Mouse (Mus musculus) stomach, postnatal 0 days (tissue): ENCODE results near the gene Slc35d2. TPM values are rescaled to one million over a fixed set of nuclear protein-coding genes. Genes with fewer than 3 reads are reported as not detected.

Experiments
- ATAC-seq: fragments of 200-750 bp; cut with Nextera tagmentation; 2 replicates; pipeline ENCODE4 v1.8.0; 2017; ENCODE audit not compliant: low FRiP score, low TSS enrichment
- DNase-seq: peaks from one replicate; pipeline ENCODE4 v3.0.0-alpha.2; 2016; ENCODE audit warnings: low spot score
- H3K27ac ChIP-seq: fragments of 300-500 bp; sonication (generic); replicated peaks from 2 replicates; pipeline ENCODE4 v1.5.1; 2014; ENCODE audit warnings: mild to moderate bottlenecking, control low read depth
- H3K27me3 ChIP-seq: fragments of 300-500 bp; sonication (generic); 2 replicates; pipeline ENCODE4 v1.6.1; 2014; ENCODE audit warnings: low read length; ENCODE audit not compliant: control insufficient read depth, insufficient read depth
- H3K36me3 ChIP-seq: fragments of 300-500 bp; sonication (generic); 2 replicates; pipeline ENCODE4 v1.6.1; 2014; ENCODE audit warnings: low read length, mixed read lengths; ENCODE audit not compliant: control insufficient read depth, insufficient read depth
- H3K4me1 ChIP-seq: fragments of 300-500 bp; sonication (generic); replicated peaks from 2 replicates; pipeline ENCODE4 v1.6.1; 2014; ENCODE audit warnings: antibody characterized with exemption; ENCODE audit not compliant: control insufficient read depth, insufficient read depth
- H3K4me2 ChIP-seq: fragments of 300-500 bp; sonication (generic); replicated peaks from 2 replicates; pipeline ENCODE4 v1.6.1; 2014; ENCODE audit warnings: low read depth, mild to moderate bottlenecking, control low read depth, moderate library complexity
- H3K4me3 ChIP-seq: fragments of 300-500 bp; sonication (generic); 2 replicates; pipeline ENCODE4 v1.5.1; 2014; ENCODE audit warnings: low read depth, low read length, control low read depth
- H3K9ac ChIP-seq: fragments of 300-500 bp; sonication (generic); 2 replicates; pipeline ENCODE4 v1.6.1; 2014; ENCODE audit warnings: mild to moderate bottlenecking, low read length, control low read depth, mixed read lengths
- H3K9me3 ChIP-seq: fragments of 300-500 bp; sonication (generic); 2 replicates; pipeline ENCODE4 v1.6.1; 2016; ENCODE audit warnings: low read length; ENCODE audit not compliant: control insufficient read depth
- CTCF ChIP-seq: IDR thresholded peaks from 2 replicates; pipeline ENCODE4 v1.5.1; 2016; ENCODE audit warnings: antibody characterized with exemption, low read depth, mild to moderate bottlenecking, moderate library complexity
- EP300 ChIP-seq: optimal IDR thresholded peaks from 2 replicates; pipeline ENCODE3; 2016; ENCODE audit warnings: antibody characterized with exemption
- WGBS: fragments of 180-500 bp; shearing (Covaris S2); extraction: QIAGEN DNeasy Blood & Tissue Kit; methylation state at CpG from one replicate; pipeline ENCODE4 v1.1.7; 2014; 5-methylcytosine and 5-hydroxymethylcytosine counted together
- polyA plus RNA-seq: library from polyadenylated mRNA; unstranded; fragments of >200 nt; fragmentation: Nextera tagmentation; extraction: Ambion mirVana; gene quantifications from 2 replicates; pipeline ENCODE4 v1.2.1, GENCODE M21; 2015

The Slc35d2 gene
- polyA plus RNA-seq, 1 experiment from 2014 or later: 7.9 TPM

DNA sequence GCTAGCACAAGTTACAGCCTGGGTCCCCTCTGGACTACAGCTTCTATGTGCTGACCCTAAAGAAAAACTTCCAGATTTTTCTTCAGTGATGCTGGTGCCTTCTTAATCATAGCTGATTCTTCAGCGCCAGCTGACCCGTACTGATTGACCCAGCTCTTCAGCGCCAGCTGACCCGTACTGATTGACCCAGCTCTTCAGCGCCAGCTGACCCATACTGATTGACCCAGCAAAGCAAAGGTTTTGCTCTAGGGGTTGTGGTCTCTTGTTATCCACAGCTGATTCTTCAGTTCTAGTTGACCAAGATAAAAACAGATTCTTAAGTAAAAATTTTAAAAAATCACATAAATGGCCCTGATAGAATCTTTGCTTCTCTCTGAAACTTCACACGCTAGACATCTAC is 4.3 kb downstream of the Slc35d2 start:
- DNase-seq (no peak), ATAC-seq (no peak)
- 94% methylated on average over 6 of the region's 6 CpGs for WGBS
- Histone ChIP-seq H3K9ac (no peak overlapping the region), H3K27me3 (no peaks in the 10 kb centered on the region), H3K36me3 (no peaks in the 10 kb centered on the region), H3K4me3 (no peak overlapping the region), H3K27ac (no peak overlapping the region), H3K4me1 (no peaks in the 10 kb centered on the region), H3K9me3 (no peaks in the 10 kb centered on the region), H3K4me2 (no peak overlapping the region)
- TF ChIP-seq EP300 (no peak), CTCF (no peak)

- Histone ChIP-seq H3K4me3 (no peak overlapping the region), H3K36me3 (no peaks in the 10 kb centered on the region), H3K27ac (no peak overlapping the region), H3K4me1 (no peaks in the 10 kb centered on the region), H3K27me3 (no peaks in the 10 kb centered on the region), H3K4me2 (no peak overlapping the region), H3K9ac (no peak overlapping the region), H3K9me3 (no peaks in the 10 kb centered on the region)
- ATAC-seq (peak; percentile 81), DNase-seq (no peak)
- TF ChIP-seq CTCF (no peak), EP300 (no peak)
- WGBS: 37% methylated on average over 6 of the region's 6 CpGs
These were observed 5.5 kb downstream of the Slc35d2 start for GRCm38 (mm10) chr13:64123491-64124188.

- no peak for DNase-seq
- no peak overlapping the region for H3K4me3 ChIP-seq
- WGBS: 61% methylated on average over 4 of the region's 4 CpGs
- no peak overlapping the region for H3K4me2 ChIP-seq
- H3K36me3 ChIP-seq: no peaks in the 10 kb centered on the region
- no peak overlapping the region for H3K9ac ChIP-seq
- no peaks in the 10 kb centered on the region for H3K9me3 ChIP-seq
- TF ChIP-seq EP300 (no peak), CTCF (no peak)
- H3K27ac ChIP-seq: no peak overlapping the region
- no peak for ATAC-seq
- no peaks in the 10 kb centered on the region for H3K27me3 ChIP-seq
- H3K4me1 ChIP-seq: no peaks in the 10 kb centered on the region
These were observed 8.4 kb downstream of the Slc35d2 start for GRCm38 (mm10) chr13:64120760-64121159.

GRCm38 (mm10) chr13:64117442-64117841 is 11.7 kb downstream of the Slc35d2 start:
- ATAC-seq: no peak
- Histone ChIP-seq H3K4me3 (no peak overlapping the region), H3K9me3 (no peaks in the 10 kb centered on the region), H3K4me1 (no peaks in the 10 kb centered on the region), H3K27me3 (no peaks in the 10 kb centered on the region), H3K4me2 (no peak overlapping the region), H3K36me3 (no peaks in the 10 kb centered on the region), H3K27ac (no peak overlapping the region), H3K9ac (no peak overlapping the region)
- DNase-seq: no peak
- TF ChIP-seq EP300 (no peak), CTCF (peak; percentile 58)
- 63% methylated on average over 2 of the region's 2 CpGs for WGBS

DNA sequence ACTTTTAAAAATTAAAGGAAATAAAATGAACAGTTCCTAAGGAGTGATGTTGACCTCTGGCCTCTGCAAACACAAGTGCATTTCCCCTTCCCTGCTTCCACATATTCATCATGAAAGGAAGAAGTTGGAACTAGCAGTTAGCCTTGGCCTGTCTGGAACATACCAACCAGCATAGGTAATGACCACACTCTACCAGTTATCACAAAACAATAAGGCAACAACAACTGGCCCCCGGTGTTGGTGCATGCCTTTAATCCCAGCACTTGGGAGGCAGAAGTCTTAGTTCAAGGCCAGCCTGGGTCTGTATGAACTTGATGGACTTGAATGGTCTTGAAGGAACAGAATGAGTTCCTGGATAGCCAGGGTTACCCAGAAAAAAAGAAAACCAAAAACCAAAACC is 18.7 kb downstream of the Slc35d2 start:
- no peak for TF ChIP-seq EP300
- no peak for TF ChIP-seq CTCF
- ATAC-seq: no peak
- Histone ChIP-seq H3K4me1 (no peaks in the 10 kb centered on the region), H3K4me2 (no peak overlapping the region), H3K27ac (no peak overlapping the region), H3K27me3 (no peaks in the 10 kb centered on the region), H3K9ac (no peak overlapping the region), H3K9me3 (no peaks in the 10 kb centered on the region), H3K36me3 (no peaks in the 10 kb centered on the region), H3K4me3 (no peak overlapping the region)
- WGBS: 93% methylated on average over 1 of the region's 1 CpGs
- DNase-seq: no peak

- no peak for TF ChIP-seq EP300
- no peak for TF ChIP-seq CTCF
- H3K9me3 ChIP-seq: no peaks in the 10 kb centered on the region
- H3K4me2 ChIP-seq: no peak overlapping the region
- no peak for DNase-seq
- H3K36me3 ChIP-seq: no peaks in the 10 kb centered on the region
- H3K9ac ChIP-seq: no peak overlapping the region
- H3K4me3 ChIP-seq: no peak overlapping the region
- ATAC-seq: no peak
- WGBS: 33% methylated on average over 5 of the region's 5 CpGs
- H3K27ac ChIP-seq: no peak overlapping the region
- H3K4me1 ChIP-seq: no peaks in the 10 kb centered on the region
- no peaks in the 10 kb centered on the region for H3K27me3 ChIP-seq
These were observed 20.8 kb downstream of the Slc35d2 start for GRCm38 (mm10) chr13:64108381-64108850.
